Mouse (Mus musculus): ENCODE data around the gene Aplp2. TPM values are rescaled to one million over a fixed set of nuclear protein-coding genes. Genes with fewer than 3 reads are reported as not detected.

Aplp2 gene
- polyA plus RNA-seq, 1 experiment: 47.3 TPM

GRCm38 (mm10) chr9:31225808-31226207 is 14.2 kb upstream of the Aplp2 start:
- Histone ChIP-seq H3K4me3 (ENCODE audit: insufficient read depth, poor library complexity, severe bottlenecking) (no peak overlapping the region), H3K27me3 (ENCODE audit: control insufficient read depth, insufficient read depth, insufficient read length) (no peaks in the 10 kb centered on the region), H3K36me3 (ENCODE audit: control insufficient read depth, insufficient read depth) (no peaks in the 10 kb centered on the region), H3K79me2 (ENCODE audit: control insufficient read depth, insufficient read depth) (no peaks in the 10 kb centered on the region), H3ac (ENCODE audit: control insufficient read depth, insufficient read length, low read depth) (no peak overlapping the region), H3K79me3 (ENCODE audit: low read depth) (no peaks in the 10 kb centered on the region)
- TF ChIP-seq MYOD1 (IDR thresholded peaks at IDR 0.05; ENCODE audit: control insufficient read depth, insufficient read length, low read depth) (no peak), CTCF (IDR thresholded peaks at IDR 0.05; ENCODE audit: control insufficient read depth, insufficient read depth, insufficient read length) (no peak), FOSL1 (IDR thresholded peaks at IDR 0.05; ENCODE audit: insufficient read depth, low read length, poor library complexity, severe bottlenecking) (no peak), MYOG (IDR thresholded peaks at IDR 0.05; ENCODE audit: control insufficient read depth, extremely low read depth, insufficient read length) (no peak), USF1 (IDR thresholded peaks at IDR 0.05; ENCODE audit: low read depth) (no peak), MAX (IDR thresholded peaks at IDR 0.05) (no peak), CEBPB (IDR thresholded peaks at IDR 0.05; ENCODE audit: low read depth) (no peak)

- no peaks in the 10 kb centered on the region for H3K36me3 ChIP-seq (ENCODE audit: control insufficient read depth, insufficient read depth)
- no peaks in the 10 kb centered on the region for H3K79me2 ChIP-seq (ENCODE audit: control insufficient read depth, insufficient read depth)
- no peak overlapping the region for H3K4me3 ChIP-seq (ENCODE audit: insufficient read depth, poor library complexity, severe bottlenecking)
- no peak overlapping the region for H3ac ChIP-seq (ENCODE audit: control insufficient read depth, insufficient read length, low read depth)
- H3K27me3 ChIP-seq (ENCODE audit: control insufficient read depth, insufficient read depth, insufficient read length): no peaks in the 10 kb centered on the region
- TF ChIP-seq MAX (IDR thresholded peaks at IDR 0.05) (no peak), MYOD1 (IDR thresholded peaks at IDR 0.05; ENCODE audit: control insufficient read depth, insufficient read length, low read depth) (no peak), CTCF (IDR thresholded peaks at IDR 0.05; ENCODE audit: control insufficient read depth, insufficient read depth, insufficient read length) (no peak), FOSL1 (IDR thresholded peaks at IDR 0.05; ENCODE audit: insufficient read depth, low read length, poor library complexity, severe bottlenecking) (no peak)
- H3K79me3 ChIP-seq (ENCODE audit: low read depth): no peaks in the 10 kb centered on the region
Measured at GRCm38 (mm10) chr9:31223475-31223874, 11.9 kb upstream of the Aplp2 start.

- H3ac ChIP-seq (ENCODE audit: control insufficient read depth, insufficient read length, low read depth): no peak overlapping the region
- no peaks in the 10 kb centered on the region for H3K79me2 ChIP-seq (ENCODE audit: control insufficient read depth, insufficient read depth)
- no peaks in the 10 kb centered on the region for H3K79me3 ChIP-seq (ENCODE audit: low read depth)
- H3K4me3 ChIP-seq (ENCODE audit: insufficient read depth, poor library complexity, severe bottlenecking): no peak overlapping the region
- H3K27me3 ChIP-seq (ENCODE audit: control insufficient read depth, insufficient read depth, insufficient read length): no peaks in the 10 kb centered on the region
- no peaks in the 10 kb centered on the region for H3K36me3 ChIP-seq (ENCODE audit: control insufficient read depth, insufficient read depth)
- no peak for TF ChIP-seq CTCF (IDR thresholded peaks at IDR 0.05; ENCODE audit: control insufficient read depth, insufficient read depth, insufficient read length)
- no peak for TF ChIP-seq CEBPB (IDR thresholded peaks at IDR 0.05; ENCODE audit: low read depth)
- TF ChIP-seq USF1 (IDR thresholded peaks at IDR 0.05; ENCODE audit: low read depth): no peak
- no peak for TF ChIP-seq MYOG (IDR thresholded peaks at IDR 0.05; ENCODE audit: control insufficient read depth, extremely low read depth, insufficient read length)
- TF ChIP-seq FOSL1 (IDR thresholded peaks at IDR 0.05; ENCODE audit: insufficient read depth, low read length, poor library complexity, severe bottlenecking): no peak
Measured at GRCm38 (mm10) chr9:31221170-31221569, 9.6 kb upstream of the Aplp2 start.

GRCm38 (mm10) chr9:31217631-31218380 is 6.2 kb upstream of the Aplp2 start:
- Histone ChIP-seq H3K27me3 (ENCODE audit: control insufficient read depth, insufficient read depth, insufficient read length) (no peaks in the 10 kb centered on the region), H3ac (ENCODE audit: control insufficient read depth, insufficient read length, low read depth) (no peak overlapping the region), H3K79me3 (ENCODE audit: low read depth) (no peaks in the 10 kb centered on the region), H3K4me3 (ENCODE audit: insufficient read depth, poor library complexity, severe bottlenecking) (no peak overlapping the region), H3K79me2 (ENCODE audit: control insufficient read depth, insufficient read depth) (no peaks in the 10 kb centered on the region), H3K36me3 (ENCODE audit: control insufficient read depth, insufficient read depth) (no peaks in the 10 kb centered on the region)
- TF ChIP-seq MAX (IDR thresholded peaks at IDR 0.05): no peak
- peak; percentile 20 for TF ChIP-seq MYOD1 (IDR thresholded peaks at IDR 0.05; ENCODE audit: control insufficient read depth, insufficient read length, low read depth)

- peaks cover 7% of the 10 kb centered on the region for H3K79me3 ChIP-seq (ENCODE audit: low read depth)
- peaks cover 15% of the 10 kb centered on the region for H3K79me2 ChIP-seq (ENCODE audit: control insufficient read depth, insufficient read depth)
- TF ChIP-seq CTCF (IDR thresholded peaks at IDR 0.05; ENCODE audit: control insufficient read depth, insufficient read depth, insufficient read length): no peak
- no peak for TF ChIP-seq FOSL1 (IDR thresholded peaks at IDR 0.05; ENCODE audit: insufficient read depth, low read length, poor library complexity, severe bottlenecking)
- TF ChIP-seq CEBPB (IDR thresholded peaks at IDR 0.05; ENCODE audit: low read depth): no peak
- no peak for TF ChIP-seq MAX (IDR thresholded peaks at IDR 0.05)
- TF ChIP-seq MYOG (IDR thresholded peaks at IDR 0.05; ENCODE audit: control insufficient read depth, extremely low read depth, insufficient read length): no peak
- no peak for TF ChIP-seq MYOD1 (IDR thresholded peaks at IDR 0.05; ENCODE audit: control insufficient read depth, insufficient read length, low read depth)
- no peak for TF ChIP-seq USF1 (IDR thresholded peaks at IDR 0.05; ENCODE audit: low read depth)
- no peaks in the 10 kb centered on the region for H3K36me3 ChIP-seq (ENCODE audit: control insufficient read depth, insufficient read depth)
- peak overlapping the region; percentile 30 for H3K4me3 ChIP-seq (ENCODE audit: insufficient read depth, poor library complexity, severe bottlenecking)
- no peaks in the 10 kb centered on the region for H3K27me3 ChIP-seq (ENCODE audit: control insufficient read depth, insufficient read depth, insufficient read length)
- peak overlapping the region; percentile 15 for H3ac ChIP-seq (ENCODE audit: control insufficient read depth, insufficient read length, low read depth)
Measured at GRCm38 (mm10) chr9:31212500-31213008, 939 bp upstream of the Aplp2 start.

Measured in C2C12 (cell line).